Mouse (Mus musculus): ENCODE data around the gene Sema5b.
A peak's percentile ranks its signal among the peaks of the same experiment; 100 is the strongest.

- TF ChIP-seq CTCF (IDR thresholded peaks at IDR 0.05; ENCODE audit: low read depth) = peak; percentile 42
- no peak for TF ChIP-seq EP300 (optimal IDR thresholded peaks at IDR 0.05)
Measured at GRCm38 (mm10) chr16:35593474-35593873, 52.5 kb downstream of the Sema5b start.
